Mouse (Mus musculus): ENCODE results near the gene Metrnl. TPM values are rescaled to one million over a fixed set of nuclear protein-coding genes. Genes with fewer than 3 reads are reported as not detected.

Metrnl gene
- polyA plus RNA-seq, 1 experiment, result 5.5 TPM

GRCm38 (mm10) chr11:121720752-121721151, 19.4 kb downstream of the Metrnl start:
- TF ChIP-seq CTCF (IDR thresholded peaks at IDR 0.05; ENCODE audit: control insufficient read depth, insufficient read depth, low read length) (no peak), POLR2A (IDR thresholded peaks at IDR 0.05; ENCODE audit: borderline replicate concordance, control insufficient read depth, low read depth, low read length) (no peak)
- Histone ChIP-seq H3K4me1 (ENCODE audit: control insufficient read depth, insufficient read depth, low read length) (peaks cover 1% of the 10 kb centered on the region; the same call in 1 of the 2 replicates), H3K4me3 (replicated peaks; ENCODE audit: control insufficient read depth, low read depth, low read length) (no peak overlapping the region), H3K27ac (ENCODE audit: control insufficient read depth, insufficient read depth, low read depth, low read length, poor library complexity) (no peak overlapping the region)
- WGBS, result 69% methylated on average over 3 of the region's 3 CpGs

- WGBS, result 45% methylated on average over 2 of the region's 2 CpGs
- TF ChIP-seq CTCF (IDR thresholded peaks at IDR 0.05; ENCODE audit: control insufficient read depth, insufficient read depth, low read length), result no peak
- no peak for TF ChIP-seq POLR2A (IDR thresholded peaks at IDR 0.05; ENCODE audit: borderline replicate concordance, control insufficient read depth, low read depth, low read length)
- Histone ChIP-seq H3K27ac (ENCODE audit: control insufficient read depth, insufficient read depth, low read depth, low read length, poor library complexity) (no peak overlapping the region), H3K4me1 (ENCODE audit: control insufficient read depth, insufficient read depth, low read length) (peaks cover 1% of the 10 kb centered on the region; the same call in 1 of the 2 replicates), H3K4me3 (replicated peaks; ENCODE audit: control insufficient read depth, low read depth, low read length) (no peak overlapping the region)
Measured at GRCm38 (mm10) chr11:121722434-121722833, 21.1 kb downstream of the Metrnl start.

GRCm38 (mm10) chr11:121726625-121727024, 25.3 kb downstream of the Metrnl start:
- no peak overlapping the region for H3K27ac ChIP-seq (ENCODE audit: control insufficient read depth, insufficient read depth, low read depth, low read length, poor library complexity)
- TF ChIP-seq POLR2A (IDR thresholded peaks at IDR 0.05; ENCODE audit: borderline replicate concordance, control insufficient read depth, low read depth, low read length) (no peak), CTCF (IDR thresholded peaks at IDR 0.05; ENCODE audit: control insufficient read depth, insufficient read depth, low read length) (no peak)
- peaks cover 1% of the 10 kb centered on the region; the same call in 1 of the 2 replicates for H3K4me1 ChIP-seq (ENCODE audit: control insufficient read depth, insufficient read depth, low read length)
- WGBS, result 48% methylated on average over 2 of the region's 2 CpGs
- H3K4me3 ChIP-seq (replicated peaks; ENCODE audit: control insufficient read depth, low read depth, low read length), result no peak overlapping the region

GRCm38 (mm10) chr11:121734184-121734583, 32.8 kb downstream of the Metrnl start:
- no peak overlapping the region for H3K4me3 ChIP-seq (replicated peaks; ENCODE audit: control insufficient read depth, low read depth, low read length)
- H3K4me1 ChIP-seq (ENCODE audit: control insufficient read depth, insufficient read depth, low read length), result peaks cover 6% of the 10 kb centered on the region
- WGBS, result 16% methylated on average over 1 of the region's 1 CpGs
- no peak for TF ChIP-seq CTCF (IDR thresholded peaks at IDR 0.05; ENCODE audit: control insufficient read depth, insufficient read depth, low read length)
- TF ChIP-seq POLR2A (IDR thresholded peaks at IDR 0.05; ENCODE audit: borderline replicate concordance, control insufficient read depth, low read depth, low read length), result no peak
- H3K27ac ChIP-seq (ENCODE audit: control insufficient read depth, insufficient read depth, low read depth, low read length, poor library complexity), result peak overlapping the region; percentile 65; the same call in 1 of the 2 replicates

GRCm38 (mm10) chr11:121734892-121735291, 33.5 kb downstream of the Metrnl start:
- H3K27ac ChIP-seq (ENCODE audit: control insufficient read depth, insufficient read depth, low read depth, low read length, poor library complexity), result peak overlapping the region; percentile 65; the same call in 1 of the 2 replicates
- no peak overlapping the region for H3K4me3 ChIP-seq (replicated peaks; ENCODE audit: control insufficient read depth, low read depth, low read length)
- H3K4me1 ChIP-seq (ENCODE audit: control insufficient read depth, insufficient read depth, low read length), result peaks cover 6% of the 10 kb centered on the region
- no peak for TF ChIP-seq CTCF (IDR thresholded peaks at IDR 0.05; ENCODE audit: control insufficient read depth, insufficient read depth, low read length)
- TF ChIP-seq POLR2A (IDR thresholded peaks at IDR 0.05; ENCODE audit: borderline replicate concordance, control insufficient read depth, low read depth, low read length), result no peak
- 50% methylated on average over 1 of the region's 1 CpGs for whole genome bisulfite sequencing

- no peak for TF ChIP-seq POLR2A (IDR thresholded peaks at IDR 0.05; ENCODE audit: borderline replicate concordance, control insufficient read depth, low read depth, low read length)
- no peak for TF ChIP-seq CTCF (IDR thresholded peaks at IDR 0.05; ENCODE audit: control insufficient read depth, insufficient read depth, low read length)
- Histone ChIP-seq H3K27ac (ENCODE audit: control insufficient read depth, insufficient read depth, low read depth, low read length, poor library complexity) (no peak overlapping the region), H3K4me3 (replicated peaks; ENCODE audit: control insufficient read depth, low read depth, low read length) (no peak overlapping the region), H3K4me1 (ENCODE audit: control insufficient read depth, insufficient read depth, low read length) (peaks cover 12% of the 10 kb centered on the region)
- WGBS, result 68% methylated on average over 3 of the region's 3 CpGs
Measured at GRCm38 (mm10) chr11:121738616-121739015, 37.3 kb downstream of the Metrnl start.

- Histone ChIP-seq H3K4me3 (replicated peaks; ENCODE audit: control insufficient read depth, low read depth, low read length) (no peak overlapping the region), H3K4me1 (ENCODE audit: control insufficient read depth, insufficient read depth, low read length) (peaks cover 7% of the 10 kb centered on the region), H3K27ac (ENCODE audit: control insufficient read depth, insufficient read depth, low read depth, low read length, poor library complexity) (no peak overlapping the region)
- TF ChIP-seq POLR2A (IDR thresholded peaks at IDR 0.05; ENCODE audit: borderline replicate concordance, control insufficient read depth, low read depth, low read length) (no peak), CTCF (IDR thresholded peaks at IDR 0.05; ENCODE audit: control insufficient read depth, insufficient read depth, low read length) (no peak)
- WGBS, result 3% methylated on average over 1 of the region's 1 CpGs
Measured at GRCm38 (mm10) chr11:121740906-121741305, 39.6 kb downstream of the Metrnl start.

GRCm38 (mm10) chr11:121741433-121741832, 40.1 kb downstream of the Metrnl start:
- Histone ChIP-seq H3K4me1 (ENCODE audit: control insufficient read depth, insufficient read depth, low read length) (peaks cover 7% of the 10 kb centered on the region), H3K4me3 (replicated peaks; ENCODE audit: control insufficient read depth, low read depth, low read length) (no peak overlapping the region), H3K27ac (ENCODE audit: control insufficient read depth, insufficient read depth, low read depth, low read length, poor library complexity) (0 out of 2 replicates have a peak overlapping the region, but pooled peaks have one; percentile 34)
- TF ChIP-seq CTCF (IDR thresholded peaks at IDR 0.05; ENCODE audit: control insufficient read depth, insufficient read depth, low read length) (no peak), POLR2A (IDR thresholded peaks at IDR 0.05; ENCODE audit: borderline replicate concordance, control insufficient read depth, low read depth, low read length) (no peak)
- WGBS, result 50% methylated on average over 1 of the region's 1 CpGs

- Histone ChIP-seq H3K4me3 (replicated peaks; ENCODE audit: control insufficient read depth, low read depth, low read length) (no peak overlapping the region), H3K4me1 (ENCODE audit: control insufficient read depth, insufficient read depth, low read length) (peaks cover 7% of the 10 kb centered on the region), H3K27ac (ENCODE audit: control insufficient read depth, insufficient read depth, low read depth, low read length, poor library complexity) (peak overlapping the region; percentile 62)
- 35% methylated on average over 1 of the region's 1 CpGs for WGBS
- TF ChIP-seq CTCF (IDR thresholded peaks at IDR 0.05; ENCODE audit: control insufficient read depth, insufficient read depth, low read length) (no peak), POLR2A (IDR thresholded peaks at IDR 0.05; ENCODE audit: borderline replicate concordance, control insufficient read depth, low read depth, low read length) (no peak)
Measured at GRCm38 (mm10) chr11:121743113-121743512, 41.8 kb downstream of the Metrnl start.

All from bone marrow, adult 2 months (tissue).